Mouse (Mus musculus) CH12.LX (cell line): ENCODE data around the gene Chchd2. TPM values are rescaled to one million over a fixed set of nuclear protein-coding genes. Genes with fewer than 3 reads are reported as not detected.
"Not testable (repeated sequence)": the region's sequence is repeated elsewhere in the genome, so short reads cannot be mapped to it uniquely, and the experiment has no call there.

Experiments used
- DNase-seq: peaks from one replicate; pipeline ENCODE4 v3.0.0-alpha.2; 2013; ENCODE audit errors: extremely low read depth
- H3K27ac ChIP-seq: 2 replicates; pipeline ENCODE4 v1.5.1; 2012; ENCODE audit warnings: low read depth, mild to moderate bottlenecking, control low read depth, moderate library complexity; ENCODE audit not compliant: insufficient read depth
- H3K27me3 ChIP-seq: replicated peaks from 2 replicates; pipeline ENCODE3; 2012; ENCODE audit warnings: inconsistent platforms
- H3K36me3 ChIP-seq, 2 experiments: replicated peaks in 1 of 2; 2 replicates each; pipeline versions ENCODE3 to v1.6.1; 2012; ENCODE audit warnings: inconsistent platforms in 1 of 2, low read length in 1 of 2, mild to moderate bottlenecking in 1 of 2, mixed read lengths in 1 of 2, moderate library complexity in 1 of 2; ENCODE audit not compliant: control insufficient read depth in 1 of 2, insufficient read depth in 1 of 2
- H3K4me1 ChIP-seq, 2 experiments: 2 replicates each; pipeline ENCODE4 v1.6.1; 2012; ENCODE audit warnings: inconsistent platforms in 1 of 2, moderate library complexity in 1 of 2; ENCODE audit not compliant: insufficient read depth in 2 of 2, control insufficient read depth in 1 of 2
- H3K4me2 ChIP-seq: 2 replicates; pipeline ENCODE4 v1.6.1; 2012; ENCODE audit warnings: low read depth, mild to moderate bottlenecking, control low read depth; ENCODE audit not compliant: poor library complexity, insufficient read depth, severe bottlenecking
- H3K4me3 ChIP-seq, 3 experiments: fragments of 150-350 bp in 1 of 3; sonication (generic) in 1 of 3; replicated peaks in 1 of 3; 2 replicates each; pipeline versions ENCODE3 to v1.5.1; 2011 to 2012; ENCODE audit warnings: low read depth in 2 of 3, low read length in 2 of 3, mild to moderate bottlenecking in 2 of 3, moderate library complexity in 2 of 3, control low read depth in 1 of 3, improper control_type of control experiment in 1 of 3, inconsistent platforms in 1 of 3, mixed read lengths in 1 of 3; ENCODE audit not compliant: poor library complexity in 1 of 3
- H3K79me2 ChIP-seq: replicated peaks from 2 replicates; pipeline ENCODE4 v1.6.1; 2012; ENCODE audit warnings: mild to moderate bottlenecking, moderate library complexity; ENCODE audit not compliant: control insufficient read depth, poor library complexity, insufficient read depth, severe bottlenecking; ENCODE audit errors: extremely low read depth
- H3K9ac ChIP-seq: 2 replicates; pipeline ENCODE4 v1.6.1; 2012; ENCODE audit warnings: low read depth, mild to moderate bottlenecking, control low read depth, moderate library complexity; ENCODE audit not compliant: insufficient read depth
- H3K9me3 ChIP-seq: replicated peaks from 2 replicates; pipeline ENCODE3; 2012; ENCODE audit warnings: low read length, inconsistent platforms, mixed read lengths
- CHD1 ChIP-seq: IDR thresholded peaks from 2 replicates; pipeline ENCODE4 v1.6.1; 2012; ENCODE audit warnings: low read depth, low read length, improper control_type of control experiment, inconsistent platforms
- CHD2 ChIP-seq: IDR thresholded peaks from 2 replicates; pipeline ENCODE4 v1.6.1; 2011; ENCODE audit warnings: low read length, improper control_type of control experiment
- CTCF ChIP-seq, 2 experiments: IDR thresholded peaks in 1 of 2; conservative IDR thresholded peaks in 1 of 2; 2 replicates each; pipeline ENCODE4 v1.5.1; 2011 to 2012; ENCODE audit warnings: low read depth in 2 of 2, low read length in 2 of 2, improper control_type of control experiment in 1 of 2, inconsistent platforms in 1 of 2, mild to moderate bottlenecking in 1 of 2, moderate library complexity in 1 of 2
- EP300 ChIP-seq: IDR thresholded peaks from 2 replicates; pipeline ENCODE4 v1.6.1; 2011; ENCODE audit warnings: low read length, improper control_type of control experiment
- IRF4 ChIP-seq: IDR thresholded peaks from 2 replicates; pipeline ENCODE4 v1.6.1; 2014; ENCODE audit warnings: low read depth, mild to moderate bottlenecking, inconsistent platforms, low read length, improper control_type of control experiment
- JUN ChIP-seq: IDR thresholded peaks from 2 replicates; pipeline ENCODE4 v1.6.1; 2011; ENCODE audit warnings: low read depth, mild to moderate bottlenecking, low read length, improper control_type of control experiment, moderate library complexity; ENCODE audit not compliant: insufficient read depth
- JUND ChIP-seq: conservative IDR thresholded peaks from 2 replicates; pipeline ENCODE4 v1.6.1; 2011; ENCODE audit warnings: low read depth, low read length, improper control_type of control experiment
- KAT2A ChIP-seq: IDR thresholded peaks from 2 replicates; pipeline ENCODE4 v1.6.1; 2012; ENCODE audit warnings: low read length, improper control_type of control experiment, inconsistent platforms; ENCODE audit not compliant: insufficient replicate concordance
- MAFK ChIP-seq: IDR thresholded peaks from 2 replicates; pipeline ENCODE4 v1.6.1; 2011; ENCODE audit warnings: low read length, improper control_type of control experiment; ENCODE audit not compliant: insufficient replicate concordance
- MAZ ChIP-seq: IDR thresholded peaks from 2 replicates; pipeline ENCODE4 v1.6.1; 2012; ENCODE audit warnings: low read depth, mild to moderate bottlenecking, inconsistent platforms, low read length, improper control_type of control experiment, moderate library complexity
- MXI1 ChIP-seq: IDR thresholded peaks from 2 replicates; pipeline ENCODE4 v1.6.1; 2011; ENCODE audit warnings: mild to moderate bottlenecking, low read depth, low read length, improper control_type of control experiment
- PAX5 ChIP-seq: IDR thresholded peaks from 2 replicates; pipeline ENCODE4 v1.6.1; 2012; ENCODE audit warnings: low read length, inconsistent platforms, mixed read lengths
- POLR2A ChIP-seq: IDR thresholded peaks from 2 replicates; pipeline ENCODE4 v1.6.1; 2011; ENCODE audit warnings: low read depth, mild to moderate bottlenecking, improper control_type of control experiment, low read length
- RAD21 ChIP-seq: IDR thresholded peaks from 2 replicates; pipeline ENCODE4 v1.6.1; 2011; ENCODE audit warnings: low read depth, mild to moderate bottlenecking, low read length, improper control_type of control experiment, moderate library complexity
- SIN3A ChIP-seq: IDR thresholded peaks from 2 replicates; pipeline ENCODE4 v1.6.1; 2012; ENCODE audit warnings: low read length, improper control_type of control experiment, inconsistent platforms
- SMC3 ChIP-seq: IDR thresholded peaks from 2 replicates; pipeline ENCODE4 v1.6.1; 2011; ENCODE audit warnings: low read depth, low read length, improper control_type of control experiment
- TBP ChIP-seq: conservative IDR thresholded peaks from 2 replicates; pipeline ENCODE4 v1.6.1; 2011; ENCODE audit warnings: low read depth, low read length, improper control_type of control experiment
- TCF12 ChIP-seq: IDR thresholded peaks from 2 replicates; pipeline ENCODE4 v1.6.1; 2014; ENCODE audit warnings: low read depth, mild to moderate bottlenecking, inconsistent platforms, low read length, improper control_type of control experiment
- USF1 ChIP-seq: IDR thresholded peaks from 2 replicates; pipeline ENCODE4 v1.6.1; 2014; ENCODE audit warnings: low read depth, mild to moderate bottlenecking, inconsistent platforms, low read length, improper control_type of control experiment
- ZC3H11A ChIP-seq: IDR thresholded peaks from 2 replicates; pipeline ENCODE4 v1.6.1; 2012; ENCODE audit warnings: low read depth, mild to moderate bottlenecking, inconsistent platforms, low read length, improper control_type of control experiment
- ZNF384 ChIP-seq: IDR thresholded peaks from 2 replicates; pipeline ENCODE4 v1.6.1; 2012; ENCODE audit warnings: low read depth, low read length, improper control_type of control experiment, inconsistent platforms
- dilution Hi-C: fragments of 300-500 bp; cut with MboI; formaldehyde crosslinking; loops from 2 replicates; pipeline ENCODE4 v1.14.3; 2020; ENCODE audit warnings: low sequenced_read_pairs; ENCODE audit not compliant: extremely low pct_unique_long_range_greater_than_20kb, extremely low pct_ligation_motif_present
- in situ Hi-C: fragments of 300-500 bp; cut with MboI; formaldehyde crosslinking; loops from 3 replicates; pipeline ENCODE4 v1.14.3; 2019; ENCODE audit warnings: low sequenced_read_pairs, low pct_ligation_motif_present, low pct_unique_long_range_greater_than_20kb, mixed read lengths
- polyA plus RNA-seq: library from polyadenylated mRNA; unstranded; fragments of >175 nt; gene quantifications from 2 replicates; pipeline ENCODE4 v1.2.1, GENCODE M21; 2012; ENCODE audit warnings: low read depth; ENCODE audit not compliant: insufficient read length
- total RNA-seq, 2 experiments: library from RNA; depleted of rRNA; stranded (reverse); fragments of 300-350 nt in 1 of 2; fragments of >200 nt in 1 of 2; gene quantifications; 2 replicates each; pipeline ENCODE4 v1.2.3; 2012 to 2014

Gene Chchd2
- total and polyA plus RNA-seq, 3 experiments, result 370 to 988 (median 552) TPM

- TF ChIP-seq MXI1 (no peak), USF1 (no peak)
- Histone ChIP-seq H3K79me2 (no peaks in the 10 kb centered on the region), H3K27ac (no peak overlapping the region), H3K9ac (no peak overlapping the region), H3K36me3 (no peaks in the 10 kb centered on the region), H3K4me2 (no peak overlapping the region), H3K4me1 (peaks cover 0 to 2% of the 10 kb centered on the region in 2 experiments; a peak in 1 of 4 replicates), H3K9me3 (no peaks in the 10 kb centered on the region), H3K4me3 (no peak overlapping the region), H3K27me3 (no peaks in the 10 kb centered on the region)
- DNase-seq, result no peak
- dilution Hi-C loops (no loop called here), in situ Hi-C loops (no loop called here)
Observed at GRCm38 (mm10) chr5:129918752-129919151, 31.5 kb upstream of the Chchd2 start.

GRCm38 (mm10) chr5:129918065-129918651 lies 30.9 kb upstream of the Chchd2 start:
- Histone ChIP-seq H3K4me2 (no peak overlapping the region), H3K27ac (no peak overlapping the region), H3K9me3 (no peaks in the 10 kb centered on the region), H3K27me3 (no peaks in the 10 kb centered on the region), H3K9ac (no peak overlapping the region), H3K36me3 (no peaks in the 10 kb centered on the region), H3K4me1 (peaks cover 0 to 2% of the 10 kb centered on the region in 2 experiments; a peak in 1 of 4 replicates), H3K79me2 (no peaks in the 10 kb centered on the region), H3K4me3 (no peak overlapping the region)
- no peak for DNase-seq
- no peak for TF ChIP-seq ZNF384
- dilution Hi-C loops, result no loop called here
- in situ Hi-C loops, result no loop called here

- H3K36me3 ChIP-seq, H3K9me3 ChIP-seq, H3K4me2 ChIP-seq, dilution Hi-C loops, H3K79me2 ChIP-seq, DNase-seq, H3K4me1 ChIP-seq, H3K27me3 ChIP-seq, in situ Hi-C loops, H3K4me3 ChIP-seq, H3K27ac ChIP-seq, H3K9ac ChIP-seq: not testable (repeated sequence)
Observed at GRCm38 (mm10) chr5:129915491-129915890, 28.2 kb upstream of the Chchd2 start.

GRCm38 (mm10) chr5:129914024-129914423 lies 26.8 kb upstream of the Chchd2 start:
- Histone ChIP-seq H3K4me2 (no peak overlapping the region), H3K4me1 (peaks cover 2 to 6% of the 10 kb centered on the region in 2 experiments; a peak in 3 of 4 replicates), H3K36me3 (no peaks in the 10 kb centered on the region), H3K4me3 (no peak overlapping the region), H3K9me3 (no peaks in the 10 kb centered on the region), H3K9ac (no peak overlapping the region), H3K27me3 (peaks cover 16% of the 10 kb centered on the region), H3K27ac (no peak overlapping the region), H3K79me2 (no peaks in the 10 kb centered on the region)
- in situ Hi-C loops (no loop called here), dilution Hi-C loops (no loop called here)
- DNase-seq, result peak; percentile 51
- TF ChIP-seq SMC3 (peak; percentile 51), MAZ (no peak), TBP (no peak), CHD1 (no peak), MXI1 (no peak), EP300 (no peak), PAX5 (no peak), SIN3A (no peak), ZC3H11A (no peak), JUND (no peak), MAFK (no peak), IRF4 (no peak), KAT2A (no peak), CHD2 (no peak), CTCF (conservative IDR thresholded peaks at IDR 0.05 in 1 of 2, IDR thresholded peaks at IDR 0.05 in 1 of 2; ENCODE audit: low read depth in 2 of 2, low read length in 2 of 2) (peak; percentile 56 to 72), TCF12 (no peak), JUN (no peak), RAD21 (peak; percentile 61), POLR2A (no peak)
